Mouse (Mus musculus) stomach, postnatal 0 days (tissue): ENCODE data around the gene Gm49416. TPM values are rescaled to one million over a fixed set of nuclear protein-coding genes. Genes with fewer than 3 reads are reported as not detected.

Experiments used
- ATAC-seq: fragments of 200-750 bp; cut with Nextera tagmentation; 2 replicates; pipeline ENCODE4 v1.8.0; 2017; ENCODE audit not compliant: low FRiP score, low TSS enrichment
- DNase-seq: peaks from one replicate; pipeline ENCODE4 v3.0.0-alpha.2; 2016; ENCODE audit warnings: low spot score
- H3K27ac ChIP-seq: fragments of 300-500 bp; sonication (generic); replicated peaks from 2 replicates; pipeline ENCODE4 v1.5.1; 2014; ENCODE audit warnings: mild to moderate bottlenecking, control low read depth
- H3K27me3 ChIP-seq: fragments of 300-500 bp; sonication (generic); 2 replicates; pipeline ENCODE4 v1.6.1; 2014; ENCODE audit warnings: low read length; ENCODE audit not compliant: control insufficient read depth, insufficient read depth
- H3K36me3 ChIP-seq: fragments of 300-500 bp; sonication (generic); 2 replicates; pipeline ENCODE4 v1.6.1; 2014; ENCODE audit warnings: low read length, mixed read lengths; ENCODE audit not compliant: control insufficient read depth, insufficient read depth
- H3K4me1 ChIP-seq: fragments of 300-500 bp; sonication (generic); replicated peaks from 2 replicates; pipeline ENCODE4 v1.6.1; 2014; ENCODE audit warnings: antibody characterized with exemption; ENCODE audit not compliant: control insufficient read depth, insufficient read depth
- H3K4me2 ChIP-seq: fragments of 300-500 bp; sonication (generic); replicated peaks from 2 replicates; pipeline ENCODE4 v1.6.1; 2014; ENCODE audit warnings: low read depth, mild to moderate bottlenecking, control low read depth, moderate library complexity
- H3K4me3 ChIP-seq: fragments of 300-500 bp; sonication (generic); 2 replicates; pipeline ENCODE4 v1.5.1; 2014; ENCODE audit warnings: low read depth, low read length, control low read depth
- H3K9ac ChIP-seq: fragments of 300-500 bp; sonication (generic); 2 replicates; pipeline ENCODE4 v1.6.1; 2014; ENCODE audit warnings: mild to moderate bottlenecking, low read length, control low read depth, mixed read lengths
- H3K9me3 ChIP-seq: fragments of 300-500 bp; sonication (generic); 2 replicates; pipeline ENCODE4 v1.6.1; 2016; ENCODE audit warnings: low read length; ENCODE audit not compliant: control insufficient read depth
- CTCF ChIP-seq: IDR thresholded peaks from 2 replicates; pipeline ENCODE4 v1.5.1; 2016; ENCODE audit warnings: antibody characterized with exemption, low read depth, mild to moderate bottlenecking, moderate library complexity
- EP300 ChIP-seq: optimal IDR thresholded peaks from 2 replicates; pipeline ENCODE3; 2016; ENCODE audit warnings: antibody characterized with exemption
- WGBS: fragments of 180-500 bp; shearing (Covaris S2); extraction: QIAGEN DNeasy Blood & Tissue Kit; methylation state at CpG from one replicate; pipeline ENCODE4 v1.1.7; 2014; 5-methylcytosine and 5-hydroxymethylcytosine counted together
- microRNA-seq: library from miRNA; unstranded; fragments of <30 nt; microRNA quantifications from one replicate; pipeline ENCODE4, GENCODE M21; 2016
- polyA plus RNA-seq: library from polyadenylated mRNA; unstranded; fragments of >200 nt; fragmentation: Nextera tagmentation; extraction: Ambion mirVana; gene quantifications from 2 replicates; pipeline ENCODE4 v1.2.1, GENCODE M21; 2015

Gm49416 gene
- polyA plus RNA-seq, 1 experiment from 2014 or later, result not detected

DNA sequence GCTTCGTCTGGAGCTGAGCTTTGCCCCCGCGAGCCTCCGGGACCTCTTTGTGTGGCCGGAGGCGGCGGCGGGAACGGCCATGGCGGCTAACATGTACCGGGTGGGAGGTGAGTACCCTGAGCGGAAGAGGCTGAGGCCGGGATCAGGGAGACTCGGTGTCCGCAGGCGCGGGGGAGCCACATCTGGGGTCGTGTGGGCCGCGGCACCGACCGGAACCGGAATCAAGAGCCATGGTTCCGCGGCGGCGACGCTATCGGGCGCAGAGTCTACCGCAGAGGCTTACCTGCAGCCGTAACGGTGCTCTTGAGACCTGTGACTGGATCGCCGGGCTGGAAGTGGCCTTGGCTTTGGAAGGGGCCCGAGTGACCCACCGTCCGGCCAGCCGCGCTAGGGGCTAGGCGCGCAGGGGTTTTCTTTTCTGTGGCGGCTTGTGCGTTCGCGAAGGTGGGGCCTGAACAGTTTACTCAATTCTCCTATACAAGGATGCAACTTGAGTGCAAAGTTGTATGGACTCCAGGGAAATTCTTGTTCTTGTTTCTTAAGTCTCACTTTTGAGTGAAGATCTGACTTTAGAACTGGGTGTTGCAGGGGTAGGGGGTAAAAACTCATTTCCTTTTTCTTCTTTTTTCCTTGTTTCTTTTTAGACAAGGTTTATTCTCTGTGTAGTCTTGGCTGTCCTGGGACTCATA, 53.7 kb downstream of the Gm49416 start:
- Histone ChIP-seq H3K27ac (peak overlapping the region; percentile 99), H3K9ac (peak overlapping the region; percentile 98), H3K36me3 (peaks cover 24% of the 10 kb centered on the region), H3K4me1 (0 out of 2 replicates have a peak, but pooled peaks cover 2% of the 10 kb centered on the region), H3K4me2 (peak overlapping the region; percentile 71), H3K4me3 (peak overlapping the region; percentile 91), H3K9me3 (no peaks in the 10 kb centered on the region), H3K27me3 (no peaks in the 10 kb centered on the region)
- ATAC-seq, result peak; percentile 61
- DNase-seq, result peak; percentile 71
- under 1% methylated on average over 41 of the region's 46 CpGs for WGBS
- TF ChIP-seq EP300, result no peak
- TF ChIP-seq CTCF, result no peak

DNA sequence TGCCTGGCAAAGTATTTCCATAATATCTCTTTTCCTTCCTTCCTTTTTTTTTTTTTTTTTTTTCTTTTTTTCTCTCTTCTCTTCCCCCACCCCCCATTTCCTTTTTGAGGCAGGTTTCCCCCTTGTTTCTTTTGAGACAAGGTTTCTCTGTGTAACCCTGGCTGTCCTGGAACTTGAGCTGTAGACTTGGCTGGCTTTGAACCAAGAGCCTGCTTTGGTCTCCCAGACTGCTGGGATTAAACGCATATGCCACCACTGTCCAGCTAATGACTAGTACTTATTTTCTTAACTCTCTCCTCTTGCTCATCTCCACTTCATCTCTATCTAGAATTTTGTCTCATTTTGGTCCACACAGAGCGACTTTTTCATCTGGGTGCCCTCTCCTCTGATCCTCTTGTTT, 54.3 kb downstream of the Gm49416 start:
- TF ChIP-seq CTCF (no peak), EP300 (no peak)
- DNase-seq, result no peak
- peak overlapping the region; percentile 99; the same call in 1 of the 2 replicates for H3K27ac ChIP-seq

DNA sequence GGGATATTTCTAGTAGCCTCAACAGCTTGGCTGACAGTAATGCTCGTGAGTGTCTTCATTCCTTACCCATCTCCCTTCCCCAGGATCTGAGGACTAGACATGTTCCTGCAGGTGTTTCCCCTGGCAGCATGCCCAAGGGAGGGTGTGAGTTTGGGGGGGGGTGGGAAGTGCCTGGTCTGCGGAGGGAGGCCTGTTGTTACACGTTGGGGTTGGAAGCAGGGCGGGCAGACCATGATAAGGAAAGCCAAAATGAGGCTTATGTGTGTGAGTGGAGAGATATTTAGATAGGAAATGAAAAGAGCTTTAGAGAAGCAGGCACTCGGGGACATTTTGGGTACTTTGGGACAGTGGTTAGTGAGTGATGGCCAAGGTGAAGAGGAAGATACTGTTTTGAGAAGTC, 55.3 kb downstream of the Gm49416 start:
- WGBS, result 28% methylated on average over 5 of the region's 5 CpGs
- H3K4me1 ChIP-seq, result 0 out of 2 replicates have a peak, but pooled peaks cover 2% of the 10 kb centered on the region
- H3K9ac ChIP-seq, result no peak overlapping the region
- peak overlapping the region; percentile 48 for H3K4me2 ChIP-seq
- peak overlapping the region; percentile 66; the same call in 1 of the 2 replicates for H3K27ac ChIP-seq
- H3K4me3 ChIP-seq, result no peak overlapping the region
- no peaks in the 10 kb centered on the region for H3K27me3 ChIP-seq
- TF ChIP-seq CTCF (no peak), EP300 (no peak)
- ATAC-seq, result no peak
- H3K36me3 ChIP-seq, result peaks cover 28% of the 10 kb centered on the region
- no peaks in the 10 kb centered on the region for H3K9me3 ChIP-seq
- peak; percentile 54 for DNase-seq

More for the DNA sequence above, 54.3 kb downstream of the Gm49416 start:
- peak overlapping the region; percentile 98 for H3K9ac ChIP-seq
- H3K4me3 ChIP-seq, result peak overlapping the region; percentile 91
- no peak for ATAC-seq
- no peaks in the 10 kb centered on the region for H3K9me3 ChIP-seq
- H3K4me2 ChIP-seq, result peak overlapping the region; percentile 71
- WGBS, result 39% methylated on average over 2 of the region's 2 CpGs
- 0 out of 2 replicates have a peak, but pooled peaks cover 2% of the 10 kb centered on the region for H3K4me1 ChIP-seq
- peaks cover 26% of the 10 kb centered on the region for H3K36me3 ChIP-seq
- no peaks in the 10 kb centered on the region for H3K27me3 ChIP-seq

DNA sequence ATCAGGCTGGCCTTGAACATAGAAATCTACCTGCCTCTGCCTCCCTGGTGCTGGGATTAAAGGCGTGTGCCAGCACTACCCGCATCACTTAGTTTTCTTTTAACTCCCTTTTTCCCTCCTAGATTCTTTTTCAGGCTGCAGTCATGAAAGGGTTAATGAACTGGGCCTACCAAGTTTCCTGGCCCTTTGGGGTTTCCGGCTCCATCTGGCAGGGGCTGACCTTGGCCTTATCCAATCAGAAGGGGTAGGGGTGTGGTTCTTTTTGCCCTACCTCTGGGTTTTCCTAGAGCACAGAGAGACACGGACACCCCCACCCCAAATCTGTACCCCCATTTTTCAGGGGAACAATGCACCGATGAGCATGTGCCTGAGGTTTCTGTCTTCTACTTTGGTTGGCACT, 56.0 kb downstream of the Gm49416 start:
- DNase-seq (peak; percentile 91), ATAC-seq (no peak)
- H3K27ac ChIP-seq, result peak overlapping the region; percentile 53; the same call in 1 of the 2 replicates
- H3K27me3 ChIP-seq, result no peaks in the 10 kb centered on the region
- peak overlapping the region; percentile 23 for H3K4me3 ChIP-seq
- 0 out of 2 replicates have a peak, but pooled peaks cover 2% of the 10 kb centered on the region for H3K4me1 ChIP-seq
- H3K9ac ChIP-seq, result peak overlapping the region; percentile 45; the same call in 1 of the 2 replicates
- H3K9me3 ChIP-seq, result no peaks in the 10 kb centered on the region
- no peak for TF ChIP-seq CTCF
- TF ChIP-seq EP300, result peak; percentile 25
- WGBS, result 12% methylated on average over 5 of the region's 5 CpGs
- peaks cover 30% of the 10 kb centered on the region for H3K36me3 ChIP-seq
- H3K4me2 ChIP-seq, result peak overlapping the region; percentile 48

Small RNAs within 50 kb of the gene (microRNA-seq; reads per million reads assigned to microRNA genes)
- not detected for gene Mir5136

Other genes with a start within 250 kb of the Gm49416 start
- 1.4 and 1.8 TPM in 2 replicates for gene Chrm1, start 225.1 kb upstream of the Gm49416 start, polyA plus RNA-seq
- gene Slc3a2, start 165.6 kb upstream of the Gm49416 start, polyA plus RNA-seq, result 82.5 and 87.0 TPM in 2 replicates
- 55.6 and 55.7 TPM in 2 replicates for gene Wdr74, start 153.1 kb upstream of the Gm49416 start, polyA plus RNA-seq
- 0.59 and 0.62 TPM in 2 replicates for gene 1700092M07Rik, start 148.2 kb upstream of the Gm49416 start, polyA plus RNA-seq
- 81.9 and 82.2 TPM in 2 replicates for gene Stx5a, start 147.5 kb upstream of the Gm49416 start, polyA plus RNA-seq
- 57.5 and 61.6 TPM in 2 replicates for gene Nxf1, start 131.9 kb upstream of the Gm49416 start, polyA plus RNA-seq
- gene Tmem223, start 117.9 kb upstream of the Gm49416 start, polyA plus RNA-seq, result 114 and 117 TPM in 2 replicates
- gene Tmem179b, start 114.5 kb upstream of the Gm49416 start, polyA plus RNA-seq, result 95.2 and 98.4 TPM in 2 replicates
- gene Taf6l, start 102.5 kb upstream of the Gm49416 start, polyA plus RNA-seq, result 9.7 and 10.5 TPM in 2 replicates
- gene Polr2g, start 90.3 kb upstream of the Gm49416 start, polyA plus RNA-seq, result 103 and 108 TPM in 2 replicates
- gene Zbtb3, start 86.4 kb upstream of the Gm49416 start, polyA plus RNA-seq, result 2.3 TPM in 2 replicates
- gene Ttc9c, start 69.6 kb upstream of the Gm49416 start, polyA plus RNA-seq, result 20.8 and 23.1 TPM in 2 replicates
- gene Hnrnpul2, start 68.9 kb upstream of the Gm49416 start, polyA plus RNA-seq, result 3.6 and 3.9 TPM in 2 replicates
- not detected in 2 replicates for gene AC129217.1, start 59.2 kb upstream of the Gm49416 start, polyA plus RNA-seq
- 75.9 and 79.4 TPM in 2 replicates for gene Bscl2, start 51.5 kb upstream of the Gm49416 start, polyA plus RNA-seq
- gene Gng3, start 49.7 kb upstream of the Gm49416 start, polyA plus RNA-seq, result 7.7 and 8.6 TPM in 2 replicates
- 2.3 and 2.6 TPM in 2 replicates for gene Lrrn4cl, start 38.2 kb upstream of the Gm49416 start, polyA plus RNA-seq
- 195 TPM in 2 replicates for gene Ubxn1, start 17.4 kb upstream of the Gm49416 start, polyA plus RNA-seq
- 81.2 and 85.2 TPM in 2 replicates for gene Uqcc3, start 8.0 kb upstream of the Gm49416 start, polyA plus RNA-seq
- gene Lbhd1, start 5.2 kb upstream of the Gm49416 start, polyA plus RNA-seq, result 47.2 and 47.8 TPM in 2 replicates
- not detected in 2 replicates for gene Gm49403, start 5.0 kb upstream of the Gm49416 start, polyA plus RNA-seq
- 48.2 and 49.9 TPM in 2 replicates for gene 1810009A15Rik, start 73 bp upstream of the Gm49416 start, polyA plus RNA-seq
- 19.1 and 19.5 TPM in 2 replicates for gene Ints5, start 4.1 kb downstream of the Gm49416 start, polyA plus RNA-seq
- gene Ganab, start 9.1 kb downstream of the Gm49416 start, polyA plus RNA-seq, result 32.3 and 33.3 TPM in 2 replicates
- gene B3gat3, start 31.4 kb downstream of the Gm49416 start, polyA plus RNA-seq, result 24.7 and 26.1 TPM in 2 replicates
- gene Rom1, start 40.4 kb downstream of the Gm49416 start, polyA plus RNA-seq, result 3.0 and 3.6 TPM in 2 replicates
- 24.6 and 26.6 TPM in 2 replicates for gene Eml3, start 40.6 kb downstream of the Gm49416 start, polyA plus RNA-seq
- gene Mta2, start 52.9 kb downstream of the Gm49416 start, polyA plus RNA-seq, result 68.0 and 69.3 TPM in 2 replicates
- gene Tut1, start 64.9 kb downstream of the Gm49416 start, polyA plus RNA-seq, result 14.9 and 15.8 TPM in 2 replicates
- 240 and 247 TPM in 2 replicates for gene Eef1g, start 78.1 kb downstream of the Gm49416 start, polyA plus RNA-seq
- gene Ahnak, start 100.4 kb downstream of the Gm49416 start, polyA plus RNA-seq, result 86.6 and 103 TPM in 2 replicates
- 10.8 and 12.6 TPM in 2 replicates for gene Scgb1a1, start 199.0 kb downstream of the Gm49416 start, polyA plus RNA-seq
- 6.9 and 7.5 TPM in 2 replicates for gene Asrgl1, start 246.7 kb downstream of the Gm49416 start, polyA plus RNA-seq